Mouse (Mus musculus): ENCODE measurements around the gene Kcnk12.

Gene Kcnk12

GRCm38 (mm10) chr17:87698996-87699765 is 98.6 kb downstream of the Kcnk12 start:
- DNase-seq (ENCODE audit: low read depth, low spot score): no peak

DNA sequence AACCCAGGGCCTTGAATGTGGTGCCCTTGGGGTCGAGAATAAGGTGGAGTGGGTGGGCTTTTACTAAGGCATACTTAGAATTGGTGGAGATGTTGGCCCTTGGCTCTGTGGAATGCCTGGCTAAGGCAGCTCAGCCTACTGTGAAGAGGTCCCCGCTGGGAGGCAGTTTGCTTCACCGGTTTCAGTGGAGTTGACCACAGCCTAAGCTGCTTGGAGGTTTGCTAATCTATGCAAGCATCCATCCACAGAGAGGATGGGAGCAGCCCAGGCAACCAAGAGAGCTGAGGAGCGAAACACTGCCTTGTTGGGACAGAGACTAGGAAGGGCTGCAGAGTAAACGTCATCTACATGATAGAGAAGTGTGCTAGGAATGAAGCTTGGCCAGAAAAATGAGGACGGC is 101.0 kb downstream of the Kcnk12 start:
- DNase-seq (ENCODE audit: low read depth, low spot score): no peak

- no peak for DNase-seq (ENCODE audit: low read depth, low spot score)
Measured at GRCm38 (mm10) chr17:87695874-87696465, 101.8 kb downstream of the Kcnk12 start.

Measured in WW6 (cell line).